Comparison of ENCODE assay signal across 23 mouse cellular contexts in genomic region chr11:13337319-13337878, GRCm38 (mm10).
A peak's percentile ranks its signal among the peaks of the same experiment; 100 is the strongest.
DNase-seq lines count a peak whose midpoint lies in the region; ATAC-seq and TF ChIP-seq lines count a peak whose summit lies in the region.
"Had no signal": no experiment of that assay in that cellular context is flagged by ENCODE, and none has a peak within 500 bp of the region (broad histone marks: within the 10 kb centered on the region; RNA-seq: fewer than 3 reads in every experiment).

No protein-coding gene starts in this region.

- no peaks in the 10 kb centered on the region for H3K9me3 ChIP-seq in hindbrain, embryonic 10.5 days
- H3K9me3 ChIP-seq: embryonic facial prominence, embryonic 15.5 days; hindbrain, embryonic 13.5 days; intestine, embryonic 15.5 days had no signal

- no peak for TF ChIP-seq CTCF in left cerebral cortex, adult 2 months (IDR thresholded peaks at IDR 0.05)

- no peaks in the 10 kb centered on the region for H3K4me1 ChIP-seq in hindbrain, embryonic 10.5 days (replicated peaks)
- H3K4me1 ChIP-seq: embryonic facial prominence, embryonic 15.5 days; hindbrain, embryonic 13.5 days; intestine, embryonic 15.5 days had no signal

- DNase-seq in frontal cortex, postnatal 25 days (ENCODE audit: low spot score in 2 of 2), result no peak
- no peak for DNase-seq in left cerebral cortex, adult 2 months (ENCODE audit: extremely low spot score in 1 of 2, low spot score in 2 of 2)
- DNase-seq in left cerebral cortex, postnatal 36 days (ENCODE audit: low spot score in 2 of 2), result no peak
- peak; percentile 48 for DNase-seq in brain, adult 2 months (ENCODE audit: low read depth, low spot score)
- peak; percentile 2 to 4 for DNase-seq in right cerebral cortex, postnatal 36 days (ENCODE audit: low spot score in 2 of 2)
- no peak for DNase-seq in B cell, adult 2 months
- DNase-seq in hindbrain, embryonic 10.5 days (ENCODE audit: low spot score), result no peak
- DNase-seq: adrenal gland, adult 8-10 months; adrenal gland, postnatal 25 days; cerebellum, adult 18-20 months; cerebellum, adult 9-10 months; cerebellum, postnatal 36 days; embryo, embryonic 11 days; gastrocnemius, adult 2 months; gastrocnemius, postnatal 14 days; heart, adult 11 months had no signal

- 68% methylated on average over 1 of the region's 1 CpGs for WGBS in hindbrain, embryonic 10.5 days

- ATAC-seq in frontal cortex, adult (ENCODE audit: low TSS enrichment), result peak; percentile 99
- ATAC-seq: activated CD4-positive, CD25-positive, alpha-beta regulatory T cell, adult 4 months; forebrain, embryonic 14.5 days; hindbrain, embryonic 16.5 days; intestine, embryonic 15.5 days had no signal

- no peak overlapping the region for H3K4me3 ChIP-seq in left cerebral cortex, adult 2 months
- H3K4me3 ChIP-seq in hindbrain, embryonic 10.5 days, result no peak overlapping the region
- H3K4me3 ChIP-seq: embryonic facial prominence, embryonic 15.5 days; gastrocnemius, adult 2 months; hindbrain, embryonic 13.5 days; intestine, embryonic 15.5 days had no signal

- H3K36me3 ChIP-seq in hindbrain, embryonic 10.5 days, result no peaks in the 10 kb centered on the region
- H3K36me3 ChIP-seq: embryonic facial prominence, embryonic 15.5 days; hindbrain, embryonic 13.5 days; intestine, embryonic 15.5 days had no signal

- peak overlapping the region; percentile 47; the same call in 1 of the 2 replicates for H3K27ac ChIP-seq in left cerebral cortex, adult 2 months
- H3K27ac ChIP-seq in hindbrain, embryonic 10.5 days, result no peak overlapping the region
- H3K27ac ChIP-seq: embryonic facial prominence, embryonic 15.5 days; gastrocnemius, adult 2 months; hindbrain, embryonic 13.5 days; intestine, embryonic 15.5 days had no signal

- H3K27me3 ChIP-seq in hindbrain, embryonic 10.5 days (ENCODE audit: insufficient read depth, poor library complexity, severe bottlenecking), result no peaks in the 10 kb centered on the region
- H3K27me3 ChIP-seq: embryonic facial prominence, embryonic 15.5 days; hindbrain, embryonic 13.5 days; intestine, embryonic 15.5 days had no signal

- intact Hi-C loops in left cerebral cortex, adult 2 months (cut with DNase I), result no loop called here
- intact Hi-C loops in left cerebral cortex, postnatal 36 days (cut with DNase I), result no loop called here

Comparison
In these comparisons a context has a peak if more than half of its experiments do, and no peak if none do; other contexts are left out.
1. DNase-seq: peak in brain, adult 2 months (single experiment) and right cerebral cortex, postnatal 36 days (2 of 2); none in frontal cortex, postnatal 25 days (0 of 2), left cerebral cortex, adult 2 months (0 of 2), left cerebral cortex, postnatal 36 days (0 of 2), B cell, adult 2 months (0 of 2) and hindbrain, embryonic 10.5 days (single experiment).